Mouse (Mus musculus) forebrain, embryonic 16.5 days (tissue): ENCODE measurements at regions not wholly inside any gene's neighbourhood (a gene's known extent, or its start where the extent isn't known, plus 50 kb on each side); places are given as distances from the start of the nearest gene placed in this dataset.

Source experiments
- ATAC-seq: fragments of 200-750 bp; cut with Nextera tagmentation; 2 replicates; pipeline ENCODE4 v1.8.0; 2017; ENCODE audit warnings: mild to moderate bottlenecking, moderate library complexity
- H3K27ac ChIP-seq: fragments of 300-500 bp; sonication (generic); 2 replicates; pipeline ENCODE4 v1.5.1; 2014; ENCODE audit warnings: low read length, control low read depth
- H3K27me3 ChIP-seq: fragments of 300-500 bp; sonication (generic); replicated peaks from 2 replicates; pipeline ENCODE4 v1.6.1; 2014; ENCODE audit warnings: low read length; ENCODE audit not compliant: control insufficient read depth, insufficient read depth
- H3K36me3 ChIP-seq: fragments of 300-500 bp; sonication (generic); 2 replicates; pipeline ENCODE4 v1.6.1; 2014; ENCODE audit not compliant: control insufficient read depth, insufficient read depth
- H3K4me1 ChIP-seq: fragments of 300-500 bp; sonication (generic); replicated peaks from 2 replicates; pipeline ENCODE4 v1.6.1; 2014; ENCODE audit warnings: low read length; ENCODE audit not compliant: control insufficient read depth, insufficient read depth
- H3K4me2 ChIP-seq: fragments of 300-500 bp; sonication (generic); 2 replicates; pipeline ENCODE4 v1.6.1; 2014; ENCODE audit warnings: mild to moderate bottlenecking, low read length, control low read depth
- H3K4me3 ChIP-seq: fragments of 300-500 bp; sonication (generic); replicated peaks from 2 replicates; pipeline ENCODE4 v1.5.1; 2014; ENCODE audit warnings: mild to moderate bottlenecking, low read length, control low read depth
- H3K9ac ChIP-seq: fragments of 300-500 bp; sonication (generic); replicated peaks from 2 replicates; pipeline ENCODE4 v1.6.1; 2014; ENCODE audit warnings: low read depth, low read length, control low read depth
- H3K9me3 ChIP-seq: fragments of 300-500 bp; sonication (generic); 2 replicates; pipeline ENCODE4 v1.6.1; 2016; ENCODE audit warnings: low read length; ENCODE audit not compliant: control insufficient read depth
- WGBS: fragments of 180-500 bp; shearing (Covaris S2); extraction: QIAGEN DNeasy Blood & Tissue Kit; methylation state at CpG from one replicate; pipeline ENCODE4 v1.1.7; 2014; 5-methylcytosine and 5-hydroxymethylcytosine counted together

DNA sequence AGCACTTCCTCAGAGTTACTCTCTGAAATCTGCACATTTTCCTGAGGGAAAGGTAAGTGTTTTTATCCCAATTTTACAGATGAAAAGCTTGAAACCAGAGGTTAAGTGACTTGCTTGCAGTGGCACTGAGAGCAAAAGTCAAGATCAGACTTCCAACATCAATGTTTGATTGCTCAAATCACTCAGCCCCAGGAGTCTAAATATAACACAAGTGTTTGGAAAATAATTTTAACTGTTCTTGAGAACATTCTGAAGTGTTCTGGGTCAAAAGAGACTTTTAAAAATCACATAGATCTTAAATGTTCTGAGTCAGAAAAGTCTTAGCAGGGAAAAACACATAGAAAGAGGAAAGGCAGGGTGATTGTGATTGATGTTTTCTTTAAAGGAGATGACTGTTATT lies 848.6 kb upstream of the Cntnap5a start:
- no peaks in the 10 kb centered on the region for H3K4me1 ChIP-seq
- no peaks in the 10 kb centered on the region for H3K9me3 ChIP-seq
- H3K27me3 ChIP-seq = no peaks in the 10 kb centered on the region
- H3K4me3 ChIP-seq = no peak overlapping the region
- no peaks in the 10 kb centered on the region for H3K36me3 ChIP-seq
- no peak overlapping the region for H3K4me2 ChIP-seq
- H3K9ac ChIP-seq = no peak overlapping the region
- no peak for ATAC-seq
- no peak overlapping the region for H3K27ac ChIP-seq

GRCm38 (mm10) chr1:114849671-114850070 lies 834.9 kb upstream of the Cntnap5a start:
- Histone ChIP-seq H3K4me3 (no peak overlapping the region), H3K4me2 (no peak overlapping the region), H3K27ac (no peak overlapping the region), H3K9ac (no peak overlapping the region), H3K27me3 (no peaks in the 10 kb centered on the region), H3K9me3 (no peaks in the 10 kb centered on the region), H3K36me3 (no peaks in the 10 kb centered on the region), H3K4me1 (no peaks in the 10 kb centered on the region)
- WGBS = 6% methylated on average over 1 of the region's 1 CpGs
- ATAC-seq = no peak

DNA sequence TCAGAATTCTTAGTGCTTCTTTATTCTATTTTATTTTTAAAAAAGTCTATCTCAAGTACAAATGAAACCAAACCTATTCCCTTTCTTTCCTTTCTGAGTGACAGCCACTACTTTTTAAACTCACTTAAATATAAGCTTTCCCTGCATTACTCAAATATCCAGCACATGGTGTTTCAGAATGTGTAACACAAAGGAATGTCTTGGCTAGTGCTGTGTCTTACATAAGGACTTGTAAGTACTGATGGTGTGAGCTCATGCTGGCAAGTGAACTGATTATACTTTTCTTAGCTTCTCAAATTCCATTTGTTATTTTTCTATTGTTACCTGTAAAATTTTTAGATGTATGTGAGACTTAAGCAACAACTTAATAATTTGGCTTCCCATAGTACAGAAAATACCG lies 823.6 kb upstream of the Cntnap5a start:
- H3K27ac ChIP-seq = no peak overlapping the region
- H3K27me3 ChIP-seq = no peaks in the 10 kb centered on the region
- H3K9ac ChIP-seq = no peak overlapping the region
- WGBS = 98% methylated on average over 1 of the region's 1 CpGs
- H3K4me3 ChIP-seq = no peak overlapping the region
- no peak for ATAC-seq
- no peaks in the 10 kb centered on the region for H3K36me3 ChIP-seq
- no peaks in the 10 kb centered on the region; the same call in 1 of the 2 replicates for H3K4me1 ChIP-seq
- H3K9me3 ChIP-seq = no peaks in the 10 kb centered on the region
- H3K4me2 ChIP-seq = no peak overlapping the region

GRCm38 (mm10) chr1:114862927-114863326 lies 821.6 kb upstream of the Cntnap5a start:
- H3K27me3 ChIP-seq = no peaks in the 10 kb centered on the region
- no peak overlapping the region for H3K9ac ChIP-seq
- no peak overlapping the region for H3K4me2 ChIP-seq
- 28% methylated on average over 2 of the region's 2 CpGs for WGBS
- peak; percentile 93 for ATAC-seq
- H3K27ac ChIP-seq = no peak overlapping the region
- H3K4me3 ChIP-seq = no peak overlapping the region
- no peaks in the 10 kb centered on the region for H3K36me3 ChIP-seq
- no peaks in the 10 kb centered on the region for H3K9me3 ChIP-seq
- no peaks in the 10 kb centered on the region; the same call in 1 of the 2 replicates for H3K4me1 ChIP-seq

DNA sequence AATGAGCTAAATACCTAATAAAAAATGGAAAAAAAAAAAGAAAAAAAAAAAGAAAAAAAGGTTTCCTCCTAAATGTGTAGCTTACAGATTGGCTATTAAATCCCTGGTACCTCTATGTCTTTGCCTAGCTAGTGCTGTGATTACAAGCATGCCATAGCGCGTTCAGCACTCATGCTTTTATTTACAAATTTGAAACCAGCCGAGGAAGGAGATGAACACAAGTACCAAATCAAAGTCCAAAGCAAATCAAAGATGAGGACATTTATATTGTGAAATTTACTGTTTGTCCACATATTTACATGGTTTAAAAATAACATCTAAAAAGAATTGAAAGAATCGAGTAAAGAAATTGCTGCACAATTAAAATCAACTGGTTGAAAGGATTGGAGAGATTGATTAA lies 808.8 kb upstream of the Cntnap5a start:
- Histone ChIP-seq H3K9ac (no peak overlapping the region), H3K4me2 (no peak overlapping the region), H3K36me3 (no peaks in the 10 kb centered on the region), H3K27ac (no peak overlapping the region), H3K9me3 (no peaks in the 10 kb centered on the region), H3K4me1 (no peaks in the 10 kb centered on the region), H3K4me3 (no peak overlapping the region), H3K27me3 (no peaks in the 10 kb centered on the region)
- no peak for ATAC-seq
- 92% methylated on average over 4 of the region's 4 CpGs for WGBS
